Mouse (Mus musculus) C2C12 (cell line): Measurements from ENCODE around the gene Paxbp1.

Source experiments
- CEBPB ChIP-seq: IDR thresholded peaks from one replicate; pipeline ENCODE4 v1.6.1; 2011; ENCODE audit warnings: low read depth, mild to moderate bottlenecking, control low read depth, moderate library complexity
- CTCF ChIP-seq: IDR thresholded peaks from one replicate; pipeline ENCODE4 v1.5.1; 2011; ENCODE audit not compliant: control insufficient read depth, insufficient read depth, insufficient read length
- FOSL1 ChIP-seq: IDR thresholded peaks from one replicate; pipeline ENCODE4 v1.8.0; 2011; ENCODE audit warnings: mild to moderate bottlenecking, low read length; ENCODE audit not compliant: poor library complexity, insufficient read depth, severe bottlenecking
- MAX ChIP-seq: IDR thresholded peaks from one replicate; pipeline ENCODE4 v1.6.1; 2011; ENCODE audit warnings: mild to moderate bottlenecking, control low read depth
- MYOD1 ChIP-seq: IDR thresholded peaks from one replicate; pipeline ENCODE4 v1.6.1; 2011; ENCODE audit warnings: low read depth; ENCODE audit not compliant: control insufficient read depth, insufficient read length
- MYOG ChIP-seq: IDR thresholded peaks from one replicate; pipeline ENCODE4 v1.6.1; 2011; ENCODE audit not compliant: control insufficient read depth, insufficient read length; ENCODE audit errors: extremely low read depth
- USF1 ChIP-seq: IDR thresholded peaks from one replicate; pipeline ENCODE4 v1.6.1; 2011; ENCODE audit warnings: low read depth, mild to moderate bottlenecking, control low read depth, moderate library complexity

GRCm38 (mm10) chr16:91061531-91062318 is 17.4 kb upstream of the Paxbp1 start:
- no peak for TF ChIP-seq CTCF
- TF ChIP-seq MAX = no peak
- no peak for TF ChIP-seq CEBPB
- TF ChIP-seq MYOD1 = no peak
- TF ChIP-seq USF1 = no peak
- no peak for TF ChIP-seq FOSL1
- no peak for TF ChIP-seq MYOG
